Mouse (Mus musculus) mouse trophoblast stem cell (cell line): Measurements from ENCODE around the gene Serhl.

Experiments used
- in situ Hi-C, 2 experiments: fragments of 300-500 bp; cut with MseI, MboI; formaldehyde crosslinking; loops; 2 replicates in 1 of 2; 3 replicates in 1 of 2; pipeline ENCODE4 v1.15.1; 2025

The Serhl gene

DNA sequence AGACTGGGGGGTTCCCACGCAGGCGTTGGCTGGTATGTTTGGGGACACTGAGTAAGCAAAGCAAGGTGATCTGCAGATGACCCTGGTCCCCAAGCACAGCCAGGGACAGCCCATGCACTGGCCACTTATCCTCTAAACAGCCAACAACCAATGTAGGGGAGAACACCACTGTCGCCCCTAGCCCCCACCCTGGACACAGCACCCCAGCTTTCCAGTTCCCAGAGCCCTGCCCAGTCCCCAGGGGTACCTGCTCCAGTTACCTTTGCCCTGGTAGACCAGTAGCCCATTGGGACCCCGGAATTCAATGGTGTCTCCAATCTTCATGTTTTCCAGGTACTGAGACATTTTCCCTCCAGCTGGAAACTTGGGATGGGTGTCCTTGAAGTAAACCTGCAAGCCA, 71.3 kb downstream of the Serhl start:
- in situ Hi-C loops, result no loop called here

DNA sequence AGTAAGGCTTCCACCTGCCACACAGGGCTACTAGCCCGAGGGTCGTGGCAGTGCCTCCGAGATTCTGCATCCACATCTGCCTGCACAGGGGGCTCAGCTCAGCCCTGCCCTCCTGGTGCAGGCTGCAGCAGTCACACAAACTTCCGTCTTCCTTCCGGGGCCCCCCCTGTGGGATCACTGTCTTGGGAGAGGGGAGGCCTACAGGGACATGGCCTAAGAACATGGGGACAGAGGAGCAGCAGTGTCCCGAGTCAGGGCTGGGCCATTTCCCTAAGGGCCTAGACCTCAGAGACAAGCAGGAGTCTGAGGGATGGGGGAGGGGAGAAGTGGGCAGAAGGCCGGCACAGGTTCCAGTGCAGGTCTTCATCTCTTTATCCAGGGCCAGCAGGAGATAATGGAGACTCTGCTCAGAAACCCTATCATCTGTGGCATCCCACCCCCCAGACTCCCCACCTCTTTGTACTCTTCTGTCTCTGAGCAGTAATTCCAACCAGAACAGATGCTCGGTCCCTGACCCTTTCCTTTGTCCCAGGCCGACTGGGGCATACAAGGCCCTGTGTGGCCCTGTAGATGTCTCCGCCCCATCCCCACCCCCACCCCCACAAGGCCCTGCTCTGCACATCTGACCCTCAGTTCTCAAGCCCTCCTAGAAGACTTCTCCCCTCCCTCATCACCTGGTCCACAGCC, 71.9 kb downstream of the Serhl start:
- in situ Hi-C loops, result no loop called here

DNA sequence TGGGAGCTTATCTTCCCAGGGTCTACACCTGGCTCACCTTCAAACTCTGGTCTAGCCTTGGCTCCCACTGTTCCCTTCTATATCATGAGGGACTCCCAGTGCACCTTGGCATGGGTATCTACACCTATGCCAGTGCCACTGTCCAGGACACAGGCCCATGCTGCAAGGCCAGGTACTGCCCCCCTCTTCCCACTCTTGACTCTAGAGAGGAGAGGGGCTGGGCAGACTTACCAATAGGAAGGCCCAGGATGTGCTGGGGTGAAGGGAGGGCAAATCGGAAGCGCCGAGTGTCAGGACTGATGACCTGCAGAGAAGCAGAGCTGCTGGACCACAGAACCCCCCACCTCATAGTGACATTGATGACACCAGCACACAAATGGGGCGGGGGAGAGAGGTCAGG, 72.7 kb downstream of the Serhl start:
- in situ Hi-C loops, result no loop called here

- in situ Hi-C loops, result no loop called here
These were observed 73.6 kb downstream of the Serhl start for GRCm38 (mm10) chr15:83162818-83163485.

DNA sequence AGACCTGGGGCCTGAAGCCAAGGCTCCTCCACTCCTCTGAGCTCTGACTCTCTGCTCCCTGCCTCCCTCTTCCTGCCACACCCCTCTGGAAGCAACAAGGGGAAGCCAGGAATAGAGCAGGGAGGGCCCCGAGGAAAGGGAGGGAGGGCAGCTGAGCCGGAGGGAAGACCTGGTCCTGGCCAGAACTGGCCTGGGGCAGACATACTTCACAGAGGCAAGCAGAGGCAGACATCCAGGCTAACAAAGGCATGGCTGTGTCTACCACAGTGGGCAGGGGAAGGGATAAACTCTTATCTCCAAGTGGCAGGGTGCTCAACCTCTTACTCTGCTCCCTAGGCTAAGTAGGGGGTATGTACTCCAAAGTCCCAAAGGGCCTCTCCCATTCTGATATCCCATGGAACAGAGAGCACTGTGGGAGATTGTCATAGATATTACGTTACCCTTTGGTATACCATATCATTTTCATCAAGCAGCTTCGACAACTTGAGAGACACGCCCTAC, 75.7 kb downstream of the Serhl start:
- in situ Hi-C loops, result no loop called here

DNA sequence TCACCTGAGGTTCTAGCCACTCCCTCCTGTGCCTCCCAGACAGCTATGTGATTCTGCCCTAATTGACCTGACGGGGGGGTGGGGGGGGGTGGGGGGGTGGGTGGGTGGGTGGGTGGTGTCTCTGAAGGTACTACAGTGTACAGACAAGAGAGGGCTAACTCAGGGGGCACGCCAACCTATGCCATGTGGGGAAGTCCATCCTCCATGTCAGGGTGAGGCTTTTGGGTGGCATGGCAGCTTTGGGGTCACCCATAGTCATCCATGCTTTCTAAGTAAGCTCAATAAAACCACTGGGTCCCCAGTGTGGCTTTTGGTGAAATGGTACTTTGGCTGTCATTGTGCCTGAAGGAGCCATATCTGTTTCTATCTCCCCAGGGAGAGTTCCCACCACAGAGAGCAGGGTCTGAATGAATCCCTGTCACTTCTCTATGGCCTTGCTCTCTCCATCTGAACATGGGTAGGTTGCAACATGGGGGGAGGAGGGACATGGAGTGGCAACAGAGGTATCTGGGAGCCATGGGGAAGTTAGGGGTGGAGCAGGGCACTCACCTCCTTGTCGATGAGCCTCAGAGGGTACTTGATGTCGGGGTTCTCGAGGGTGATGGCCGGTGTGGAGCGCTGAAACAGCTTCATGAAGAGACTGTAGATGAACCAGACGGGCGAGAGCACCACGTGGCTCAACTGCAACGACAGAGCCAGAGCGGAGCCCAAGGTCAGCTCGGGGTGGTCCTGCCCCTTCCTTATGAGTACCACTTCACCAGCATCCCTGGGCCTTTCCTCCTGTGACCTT, 76.4 kb downstream of the Serhl start:
- in situ Hi-C loops, result no loop called here
